Mouse (Mus musculus): ENCODE measurements around the gene Aldh3b2. TPM values are rescaled to one million over a fixed set of nuclear protein-coding genes. Genes with fewer than 3 reads are reported as not detected.

The Aldh3b2 gene
- polyA plus RNA-seq, 1 experiment from 2014 or later, result 0.51 TPM

- Histone ChIP-seq H3K27me3 (replicated peaks; ENCODE audit: control insufficient read depth, insufficient read depth, low read length) (no peaks in the 10 kb centered on the region), H3K4me1 (replicated peaks; ENCODE audit: control insufficient read depth, insufficient read depth, low read length) (peaks cover 17% of the 10 kb centered on the region; the same call in 1 of the 2 replicates), H3K4me3 (ENCODE audit: low read depth, low read length) (no peak overlapping the region), H3K9me3 (ENCODE audit: control insufficient read depth) (no peaks in the 10 kb centered on the region), H3K9ac (ENCODE audit: low read depth, low read length) (no peak overlapping the region), H3K27ac (ENCODE audit: low read depth, low read length) (no peak overlapping the region), H3K4me2 (replicated peaks; ENCODE audit: low read depth) (no peak overlapping the region), H3K36me3 (ENCODE audit: control insufficient read depth, insufficient read depth) (no peaks in the 10 kb centered on the region)
- WGBS, result 96% methylated on average over 4 of the region's 4 CpGs
- TF ChIP-seq CTCF (IDR thresholded peaks at IDR 0.05; ENCODE audit: low read depth), result peak; percentile 61
- ATAC-seq, result no peak
Observed at GRCm38 (mm10) chr19:3988750-3989149, 16.6 kb downstream of the Aldh3b2 start.

- no peak for ATAC-seq
- WGBS, result 50% methylated on average over 6 of the region's 6 CpGs
- peaks cover 15% of the 10 kb centered on the region; the same call in 1 of the 2 replicates for H3K4me1 ChIP-seq (replicated peaks; ENCODE audit: control insufficient read depth, insufficient read depth, low read length)
- no peak overlapping the region for H3K27ac ChIP-seq (ENCODE audit: low read depth, low read length)
- no peaks in the 10 kb centered on the region for H3K9me3 ChIP-seq (ENCODE audit: control insufficient read depth)
- H3K4me2 ChIP-seq (replicated peaks; ENCODE audit: low read depth), result no peak overlapping the region
- no peak overlapping the region for H3K4me3 ChIP-seq (ENCODE audit: low read depth, low read length)
- H3K36me3 ChIP-seq (ENCODE audit: control insufficient read depth, insufficient read depth), result no peaks in the 10 kb centered on the region
- no peak for TF ChIP-seq CTCF (IDR thresholded peaks at IDR 0.05; ENCODE audit: low read depth)
- H3K9ac ChIP-seq (ENCODE audit: low read depth, low read length), result no peak overlapping the region
- no peaks in the 10 kb centered on the region for H3K27me3 ChIP-seq (replicated peaks; ENCODE audit: control insufficient read depth, insufficient read depth, low read length)
Observed at GRCm38 (mm10) chr19:3990804-3991203, 18.7 kb downstream of the Aldh3b2 start.

- no peak for ATAC-seq
- Histone ChIP-seq H3K9me3 (ENCODE audit: control insufficient read depth) (no peaks in the 10 kb centered on the region), H3K27me3 (replicated peaks; ENCODE audit: control insufficient read depth, insufficient read depth, low read length) (no peaks in the 10 kb centered on the region), H3K27ac (ENCODE audit: low read depth, low read length) (no peak overlapping the region), H3K4me2 (replicated peaks; ENCODE audit: low read depth) (no peak overlapping the region), H3K4me3 (ENCODE audit: low read depth, low read length) (no peak overlapping the region), H3K4me1 (replicated peaks; ENCODE audit: control insufficient read depth, insufficient read depth, low read length) (peaks cover 11% of the 10 kb centered on the region; the same call in 1 of the 2 replicates), H3K36me3 (ENCODE audit: control insufficient read depth, insufficient read depth) (no peaks in the 10 kb centered on the region), H3K9ac (ENCODE audit: low read depth, low read length) (no peak overlapping the region)
- 100% methylated on average over 3 of the region's 3 CpGs for WGBS
- no peak for TF ChIP-seq CTCF (IDR thresholded peaks at IDR 0.05; ENCODE audit: low read depth)
Observed at GRCm38 (mm10) chr19:3991562-3991961, 19.4 kb downstream of the Aldh3b2 start.

DNA sequence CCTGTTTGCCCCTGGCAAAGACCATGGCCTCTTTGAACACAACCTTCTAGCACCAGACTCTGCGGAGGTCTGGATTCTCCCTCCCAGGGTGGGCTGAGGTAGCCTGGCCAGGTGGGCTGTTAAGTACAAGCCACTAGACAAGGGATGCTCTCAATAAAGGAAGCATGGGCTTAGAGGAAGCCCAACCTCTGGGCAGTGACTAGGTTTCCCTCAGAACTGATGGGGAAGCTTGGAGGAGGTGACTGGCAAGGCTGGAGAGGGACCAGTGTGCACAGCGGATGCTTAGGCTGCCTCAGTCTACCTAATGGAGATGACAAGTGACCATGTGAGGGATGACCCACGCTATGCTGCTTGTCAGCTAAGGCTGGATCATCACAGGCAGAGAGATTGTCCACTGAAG is 19.8 kb downstream of the Aldh3b2 start:
- Histone ChIP-seq H3K4me2 (replicated peaks; ENCODE audit: low read depth) (no peak overlapping the region), H3K9ac (ENCODE audit: low read depth, low read length) (no peak overlapping the region), H3K27ac (ENCODE audit: low read depth, low read length) (no peak overlapping the region), H3K27me3 (replicated peaks; ENCODE audit: control insufficient read depth, insufficient read depth, low read length) (no peaks in the 10 kb centered on the region), H3K36me3 (ENCODE audit: control insufficient read depth, insufficient read depth) (no peaks in the 10 kb centered on the region), H3K4me3 (ENCODE audit: low read depth, low read length) (no peak overlapping the region), H3K4me1 (replicated peaks; ENCODE audit: control insufficient read depth, insufficient read depth, low read length) (peaks cover 8% of the 10 kb centered on the region; the same call in 1 of the 2 replicates), H3K9me3 (ENCODE audit: control insufficient read depth) (no peaks in the 10 kb centered on the region)
- WGBS, result 85% methylated on average over 3 of the region's 3 CpGs
- TF ChIP-seq CTCF (IDR thresholded peaks at IDR 0.05; ENCODE audit: low read depth), result no peak
- ATAC-seq, result no peak

- Histone ChIP-seq H3K9me3 (ENCODE audit: control insufficient read depth) (no peaks in the 10 kb centered on the region), H3K4me3 (ENCODE audit: low read depth, low read length) (no peak within 1 kb of the TSS), H3K4me2 (replicated peaks; ENCODE audit: low read depth) (0 out of 2 replicates have a peak within 1 kb of the TSS, but pooled peaks have one; percentile 6), H3K27ac (ENCODE audit: low read depth, low read length) (no peak within 1 kb of the TSS), H3K4me1 (replicated peaks; ENCODE audit: control insufficient read depth, insufficient read depth, low read length) (peaks cover 8% of the 10 kb centered on the region; the same call in 1 of the 2 replicates), H3K36me3 (ENCODE audit: control insufficient read depth, insufficient read depth) (no peaks in the 10 kb centered on the region), H3K27me3 (replicated peaks; ENCODE audit: control insufficient read depth, insufficient read depth, low read length) (no peaks in the 10 kb centered on the region), H3K9ac (ENCODE audit: low read depth, low read length) (no peak within 1 kb of the TSS)
- peak; percentile 19; the same call in 1 of the 2 replicates for TF ChIP-seq CTCF (IDR thresholded peaks at IDR 0.05; ENCODE audit: low read depth)
- 73% methylated on average over 5 of the region's 5 CpGs for WGBS
- ATAC-seq, result no peak
Observed at GRCm38 (mm10) chr19:3992416-3992815, 20.3 kb downstream of the Aldh3b2 start, which contains the start of gene Tbx10. Gene Tbx10 (plus strand): TSS chr19:3992752.

DNA sequence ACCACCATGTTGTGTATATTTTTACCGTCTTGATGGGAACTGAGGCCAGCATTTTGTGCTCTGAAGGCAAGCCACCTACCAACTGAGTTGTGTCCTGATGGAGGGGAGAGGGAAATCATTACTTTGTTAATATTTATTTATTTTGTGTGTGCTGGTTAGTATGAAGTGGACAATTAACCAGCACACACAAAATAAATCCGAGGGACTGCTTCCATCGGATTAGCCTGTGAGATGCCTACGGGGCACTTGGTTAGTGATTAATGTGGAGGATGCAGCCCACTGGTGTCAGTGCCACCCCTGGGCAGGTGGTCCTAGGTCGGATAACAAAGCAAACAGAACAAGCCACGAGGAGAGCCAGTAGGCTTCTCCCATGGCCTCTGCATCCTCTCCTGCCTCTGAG is 22.8 kb downstream of the Aldh3b2 start:
- Histone ChIP-seq H3K4me3 (ENCODE audit: low read depth, low read length) (no peak overlapping the region), H3K27me3 (replicated peaks; ENCODE audit: control insufficient read depth, insufficient read depth, low read length) (no peaks in the 10 kb centered on the region), H3K9me3 (ENCODE audit: control insufficient read depth) (no peaks in the 10 kb centered on the region), H3K9ac (ENCODE audit: low read depth, low read length) (no peak overlapping the region), H3K4me1 (replicated peaks; ENCODE audit: control insufficient read depth, insufficient read depth, low read length) (peaks cover 11% of the 10 kb centered on the region; the same call in 1 of the 2 replicates), H3K36me3 (ENCODE audit: control insufficient read depth, insufficient read depth) (no peaks in the 10 kb centered on the region), H3K4me2 (replicated peaks; ENCODE audit: low read depth) (no peak overlapping the region), H3K27ac (ENCODE audit: low read depth, low read length) (no peak overlapping the region)
- TF ChIP-seq CTCF (IDR thresholded peaks at IDR 0.05; ENCODE audit: low read depth), result no peak
- no peak for ATAC-seq
- WGBS, result 61% methylated on average over 6 of the region's 6 CpGs

DNA sequence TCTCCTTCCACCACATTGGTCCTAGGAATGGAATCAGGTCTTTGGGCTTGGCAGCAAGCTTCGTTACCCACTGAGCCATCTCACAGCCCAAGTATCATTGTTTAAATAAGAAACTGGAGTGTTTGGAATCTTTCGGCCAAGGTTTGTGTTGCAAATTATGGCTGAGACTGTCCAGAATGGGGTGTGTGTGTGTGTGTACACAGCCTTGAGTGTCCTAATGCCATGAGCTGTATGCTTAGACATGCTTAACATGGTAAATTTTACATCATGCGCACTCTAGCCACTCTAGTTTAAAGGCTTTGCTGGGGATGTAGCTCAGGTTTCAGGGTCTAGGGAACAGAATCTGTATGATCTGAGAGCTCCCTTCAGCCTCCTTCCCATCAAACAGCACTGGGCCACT is 23.4 kb downstream of the Aldh3b2 start:
- Histone ChIP-seq H3K4me2 (replicated peaks; ENCODE audit: low read depth) (no peak overlapping the region), H3K4me1 (replicated peaks; ENCODE audit: control insufficient read depth, insufficient read depth, low read length) (peaks cover 11% of the 10 kb centered on the region; the same call in 1 of the 2 replicates), H3K36me3 (ENCODE audit: control insufficient read depth, insufficient read depth) (no peaks in the 10 kb centered on the region), H3K27ac (ENCODE audit: low read depth, low read length) (no peak overlapping the region), H3K9ac (ENCODE audit: low read depth, low read length) (no peak overlapping the region), H3K9me3 (ENCODE audit: control insufficient read depth) (no peaks in the 10 kb centered on the region), H3K4me3 (ENCODE audit: low read depth, low read length) (no peak overlapping the region), H3K27me3 (replicated peaks; ENCODE audit: control insufficient read depth, insufficient read depth, low read length) (no peaks in the 10 kb centered on the region)
- no peak for TF ChIP-seq CTCF (IDR thresholded peaks at IDR 0.05; ENCODE audit: low read depth)
- 77% methylated on average over 3 of the region's 3 CpGs for WGBS
- no peak for ATAC-seq

All from intestine, postnatal 0 days (tissue).